Mouse (Mus musculus): ENCODE data around the gene Med22.

DNA sequence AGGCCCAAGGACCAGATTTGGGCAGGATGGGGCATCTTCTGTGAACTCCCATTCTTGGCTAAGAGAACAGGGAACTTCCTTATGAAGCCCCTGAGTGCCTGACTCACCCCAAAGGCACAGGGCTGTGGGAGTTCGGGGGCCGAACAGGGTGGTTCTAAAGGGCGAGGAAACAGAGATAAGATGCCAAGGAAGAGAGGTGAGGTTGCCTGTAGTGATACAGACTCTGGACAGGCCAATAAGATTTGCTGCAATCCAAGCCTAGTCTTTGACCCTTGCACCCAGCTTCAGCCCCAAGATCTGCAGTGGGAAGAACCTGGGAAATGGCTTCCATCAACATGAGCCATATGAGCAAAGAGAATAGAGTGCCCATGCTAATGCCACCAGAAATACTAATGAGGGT is 32.8 kb upstream of the Med22 start:
- TF ChIP-seq CTCF (IDR thresholded peaks at IDR 0.05; ENCODE audit: extremely low read depth, insufficient read length, insufficient replicate concordance, low read depth, low read length) (no peak), POLR2A (IDR thresholded peaks at IDR 0.05; ENCODE audit: low read depth, low read length) (no peak)

All from small intestine, adult 2 months (tissue).